ENCODE assay signal across 30 mouse cellular contexts in genomic region chr10:114762125-114762524, GRCm38 (mm10). TPM values are rescaled to one million over a fixed set of nuclear protein-coding genes. Genes with fewer than 3 reads are reported as not detected.
"Had no signal": no experiment of that assay in that cellular context is flagged by ENCODE, and none has a peak within 500 bp of the region (broad histone marks: within the 10 kb centered on the region; RNA-seq: fewer than 3 reads in every experiment).

No protein-coding gene starts in this region.

- H3K36me3 ChIP-seq: embryonic facial prominence, embryonic 10.5 days; embryonic facial prominence, embryonic 12.5 days; embryonic facial prominence, embryonic 13.5 days; embryonic facial prominence, embryonic 15.5 days; forebrain, embryonic 10.5 days; forebrain, embryonic 12.5 days; forebrain, embryonic 15.5 days had no signal

- H3K4me3 ChIP-seq: embryonic facial prominence, embryonic 10.5 days; embryonic facial prominence, embryonic 12.5 days; embryonic facial prominence, embryonic 13.5 days; embryonic facial prominence, embryonic 15.5 days; erythroblast, embryonic 14.5 days; forebrain, embryonic 10.5 days; forebrain, embryonic 12.5 days; forebrain, embryonic 13.5 days; forebrain, embryonic 15.5 days; gastrocnemius, adult 2 months; heart, adult 2 months had no signal

- H3K27me3 ChIP-seq: embryonic facial prominence, embryonic 12.5 days; embryonic facial prominence, embryonic 13.5 days; embryonic facial prominence, embryonic 15.5 days; forebrain, embryonic 12.5 days; forebrain, embryonic 13.5 days; forebrain, embryonic 15.5 days had no signal

- H3K9me3 ChIP-seq: embryonic facial prominence, embryonic 10.5 days; embryonic facial prominence, embryonic 12.5 days; embryonic facial prominence, embryonic 13.5 days; embryonic facial prominence, embryonic 15.5 days; forebrain, embryonic 10.5 days; forebrain, embryonic 12.5 days; forebrain, embryonic 13.5 days; forebrain, embryonic 15.5 days had no signal

- H3K9ac ChIP-seq: embryonic facial prominence, embryonic 12.5 days; embryonic facial prominence, embryonic 13.5 days; embryonic facial prominence, embryonic 15.5 days; forebrain, embryonic 12.5 days; forebrain, embryonic 13.5 days; forebrain, embryonic 15.5 days; forebrain, postnatal 0 days had no signal

- DNase-seq: cerebellum, adult 2 months; cerebellum, adult 8-10 months; cerebellum, adult 9-10 months; cerebellum, adult 9-11 months; cerebellum, postnatal 10 days; cerebellum, postnatal 14 days; cerebellum, postnatal 25 days; cerebellum, postnatal 36 days; embryo, embryonic 11 days; forebrain, postnatal 0 days; gastrocnemius, adult 2 months; gastrocnemius, postnatal 10 days; gastrocnemius, postnatal 14 days; gastrocnemius, postnatal 25 days; gastrocnemius, postnatal 36 days; heart, adult 18-20 months; heart, adult 2 months had no signal

- H3K27ac ChIP-seq: embryonic facial prominence, embryonic 10.5 days; embryonic facial prominence, embryonic 12.5 days; embryonic facial prominence, embryonic 13.5 days; embryonic facial prominence, embryonic 15.5 days; forebrain, embryonic 10.5 days; forebrain, embryonic 12.5 days; forebrain, embryonic 13.5 days; forebrain, embryonic 15.5 days; gastrocnemius, adult 2 months; heart, adult 2 months had no signal

- H3K4me1 ChIP-seq: embryonic facial prominence, embryonic 12.5 days; embryonic facial prominence, embryonic 13.5 days; embryonic facial prominence, embryonic 15.5 days; forebrain, embryonic 10.5 days; forebrain, embryonic 12.5 days; forebrain, embryonic 13.5 days had no signal

- H3K4me2 ChIP-seq: embryonic facial prominence, embryonic 12.5 days; embryonic facial prominence, embryonic 13.5 days; embryonic facial prominence, embryonic 15.5 days; forebrain, embryonic 12.5 days; forebrain, embryonic 13.5 days; forebrain, embryonic 15.5 days had no signal

- ATAC-seq: forebrain, embryonic 13.5 days; forebrain, embryonic 14.5 days; forebrain, embryonic 15.5 days; forebrain, embryonic 16.5 days; forebrain, postnatal 0 days had no signal

RNA-seq across cellular contexts. Expression of gene Trhde, which starts 40.0 kb away (rescaled TPM):
- total RNA-seq: common myeloid progenitor, adult 5-6 weeks; granulocyte monocyte progenitor cell, adult 5-6 weeks had no signal
- polyA plus RNA-seq: erythroblast, embryonic 14.5 days had no signal
